Mouse (Mus musculus) lung, adult 2 months (tissue): ENCODE data around the gene Epgn. TPM values are rescaled to one million over a fixed set of nuclear protein-coding genes. Genes with fewer than 3 reads are reported as not detected.

Experiments
- DNase-seq: peaks from one replicate; pipeline ENCODE4 v3.0.0; 2022
- H3K4me1 ChIP-seq: fragments of 200-500 bp; 2 replicates; pipeline ENCODE4 v1.6.1; 2011; ENCODE audit warnings: low read length; ENCODE audit not compliant: control insufficient read depth, insufficient read depth
- H3K4me3 ChIP-seq: fragments of 200-500 bp; replicated peaks from 2 replicates; pipeline ENCODE3; 2011; ENCODE audit warnings: low read depth, mild to moderate bottlenecking, control low read depth, low read length; ENCODE audit errors: extremely low read depth
- CTCF ChIP-seq: fragments of 200-500 bp; IDR thresholded peaks from 2 replicates; pipeline ENCODE4 v1.5.1; 2011; ENCODE audit warnings: mild to moderate bottlenecking, low read length, control low read depth; ENCODE audit not compliant: insufficient read depth
- POLR2A ChIP-seq: fragments of 200-500 bp; IDR thresholded peaks from 2 replicates; pipeline ENCODE4 v1.6.1; 2011; ENCODE audit warnings: low read depth, mild to moderate bottlenecking, control low read depth, low read length, borderline replicate concordance; ENCODE audit errors: extremely low read depth
- WGBS: fragments of 180-500 bp; shearing (Covaris S2); methylation state at CpG from one replicate; pipeline ENCODE4 v1.1.7; 2018; 5-methylcytosine and 5-hydroxymethylcytosine counted together
- polyA plus RNA-seq: library from polyadenylated mRNA; depleted of rRNA; stranded (reverse); fragments of >200 nt; gene quantifications from 2 replicates; pipeline ENCODE4 v1.2.3, GENCODE M21; 2012; rRNA removed

Gene Epgn
- polyA plus RNA-seq, 1 experiment: not detected

DNA sequence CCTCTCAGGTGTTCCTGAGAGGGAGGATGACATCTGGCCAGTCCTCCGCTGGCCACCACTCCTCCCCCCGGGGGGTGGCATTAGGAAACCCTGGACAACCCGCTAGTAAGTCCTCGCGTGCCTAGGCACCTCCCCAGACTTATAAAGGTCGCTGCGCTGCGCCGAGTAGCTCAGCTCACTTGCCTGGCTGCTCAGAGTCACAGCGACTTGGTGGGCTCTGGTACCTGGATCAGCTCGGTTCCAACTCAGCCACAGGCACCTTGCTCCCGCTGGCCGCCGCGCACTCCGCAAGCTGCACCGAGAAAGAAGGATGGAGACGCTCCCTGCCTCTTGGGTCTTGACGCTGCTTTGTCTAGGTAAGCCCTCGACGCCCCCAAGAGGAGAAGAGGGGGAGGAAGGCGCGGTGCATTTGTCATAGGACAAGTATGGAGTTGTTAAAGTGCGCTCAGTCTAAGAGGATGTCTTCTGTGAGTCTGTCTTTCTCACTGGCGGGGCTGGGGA, 47.2 kb downstream of the Epgn start, which contains the start of gene Ereg:
TSS of gene Ereg (plus strand) at position 173 of the 501 bp plus-strand sequence.
- TF ChIP-seq CTCF: no peak
- Histone ChIP-seq H3K4me1 (no peaks in the 10 kb centered on the region), H3K4me3 (no peak within 1 kb of the TSS)
- WGBS: 2% methylated on average over 25 of the region's 25 CpGs
- no peak for DNase-seq

GRCm38 (mm10) chr5:91075021-91075420, 47.8 kb downstream of the Epgn start:
- H3K4me1 ChIP-seq: no peaks in the 10 kb centered on the region
- TF ChIP-seq POLR2A (no peak), CTCF (no peak)
- no peak for DNase-seq
- H3K4me3 ChIP-seq: no peak overlapping the region
- WGBS: 60% methylated on average over 1 of the region's 1 CpGs

- no peak overlapping the region for H3K4me3 ChIP-seq
- 57% methylated on average over 5 of the region's 5 CpGs for WGBS
- no peaks in the 10 kb centered on the region for H3K4me1 ChIP-seq
- TF ChIP-seq POLR2A (no peak), CTCF (no peak)
- no peak for DNase-seq
Observed at GRCm38 (mm10) chr5:91083016-91083415, 55.8 kb downstream of the Epgn start.

Other genes starting within 250 kb of the Epgn start
- 0.87 and 1.5 TPM in 2 replicates for gene Cxcl3, start 241.4 kb upstream of the Epgn start, polyA plus RNA-seq
- 247 and 423 TPM in 2 replicates for gene Cxcl15, start 232.9 kb upstream of the Epgn start, polyA plus RNA-seq
- gene Cxcl1, start 136.2 kb upstream of the Epgn start, polyA plus RNA-seq: 1.9 and 2.5 TPM in 2 replicates
- 2.2 TPM in 2 replicates for gene Cxcl2, start 123.6 kb upstream of the Epgn start, polyA plus RNA-seq
- 21.9 and 40.0 TPM in 2 replicates for gene Mthfd2l, start 96.3 kb upstream of the Epgn start, polyA plus RNA-seq
- 0.02 and 1.2 TPM in 2 replicates for gene Ereg, start 47.2 kb downstream of the Epgn start, polyA plus RNA-seq
- 4.8 and 14.0 TPM in 2 replicates for gene Areg, start 112.1 kb downstream of the Epgn start, polyA plus RNA-seq